Mouse (Mus musculus) right cerebral cortex, postnatal 25 days (tissue): Measurements from ENCODE around the gene Rasl11b.

Experiments
- DNase-seq: peaks from one replicate; pipeline ENCODE4 v3.0.0; 2022

Rasl11b gene

DNA sequence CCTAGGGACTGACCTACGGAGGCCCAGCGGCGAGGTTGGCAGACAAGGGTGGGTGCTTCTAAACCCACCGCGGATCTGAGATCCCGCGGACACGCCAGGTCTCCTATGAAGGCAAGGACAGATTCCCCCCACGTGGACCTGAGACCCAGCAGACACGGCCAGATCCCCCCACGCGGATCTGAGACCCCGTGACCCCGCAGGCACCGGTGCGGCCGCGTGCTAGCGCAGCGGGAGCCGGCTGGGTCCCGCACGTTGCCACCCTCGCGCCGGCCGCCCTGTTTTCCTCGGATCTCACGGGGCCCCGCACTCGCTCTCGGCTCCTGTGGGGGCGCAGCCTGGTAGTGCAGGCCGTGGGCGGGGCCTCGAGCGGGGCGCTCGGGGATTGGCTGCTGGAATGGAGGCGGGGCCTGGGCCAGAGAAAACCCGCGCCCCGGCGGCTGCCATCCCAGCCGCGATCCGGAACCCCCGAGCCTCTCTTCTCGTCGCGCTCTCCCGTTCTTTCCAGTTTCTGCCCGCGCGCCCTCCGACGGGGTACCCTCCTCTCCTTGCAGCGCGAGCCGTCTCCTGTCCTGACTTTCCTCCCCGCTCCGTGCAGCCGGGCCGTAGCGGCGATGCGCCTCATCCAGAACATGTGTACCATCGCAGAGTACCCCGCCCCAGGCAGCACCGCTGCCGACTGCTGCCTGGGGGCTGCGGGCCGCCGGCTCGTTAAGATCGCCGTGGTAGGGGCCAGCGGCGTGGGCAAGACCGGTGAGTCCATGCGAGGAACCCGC is at the start of gene Rasl11b:
Gene Rasl11b (plus strand): TSS at position 446 of the 773 bp plus-strand sequence.
- peak; percentile 95 for DNase-seq

DNA sequence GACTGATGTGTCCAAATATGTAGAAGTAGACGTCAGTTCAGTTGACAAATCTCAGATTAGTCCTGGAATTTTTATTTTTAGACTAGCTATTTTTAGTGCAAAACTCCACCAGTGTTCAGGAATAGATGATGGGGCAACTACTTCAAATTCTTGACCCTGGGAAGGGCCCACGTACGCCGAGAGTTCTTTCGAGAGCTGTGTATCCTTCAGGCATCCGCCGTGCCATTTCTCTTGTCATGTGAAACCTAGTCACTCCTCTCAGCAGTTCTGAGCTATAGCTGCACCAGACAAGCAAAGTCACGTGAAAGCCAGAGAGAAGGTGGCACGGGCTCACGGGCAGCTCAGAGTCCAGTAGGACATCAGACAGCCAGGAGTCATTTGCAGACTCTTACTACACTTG is 47.5 kb upstream of the Rasl11b start:
- DNase-seq: no peak

DNA sequence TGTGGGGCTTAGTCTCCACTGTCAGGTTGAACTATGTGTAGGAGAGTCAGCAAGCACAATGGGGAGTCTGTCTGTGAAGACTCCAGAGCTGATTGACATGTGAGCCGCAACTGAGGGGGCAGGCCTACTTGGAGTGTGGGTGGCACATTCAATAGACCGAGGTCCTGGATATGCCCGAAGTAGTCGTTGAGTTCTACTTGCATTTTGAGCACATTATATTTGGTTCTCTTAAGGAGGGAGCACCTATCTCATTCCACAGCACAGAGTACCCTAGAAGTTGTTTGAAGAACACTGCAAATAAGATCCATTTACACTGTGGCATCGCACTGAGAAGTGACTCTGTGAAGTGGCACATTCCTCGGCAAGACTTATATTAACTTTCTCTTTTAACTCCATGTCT is 45.1 kb upstream of the Rasl11b start:
- DNase-seq: no peak

DNA sequence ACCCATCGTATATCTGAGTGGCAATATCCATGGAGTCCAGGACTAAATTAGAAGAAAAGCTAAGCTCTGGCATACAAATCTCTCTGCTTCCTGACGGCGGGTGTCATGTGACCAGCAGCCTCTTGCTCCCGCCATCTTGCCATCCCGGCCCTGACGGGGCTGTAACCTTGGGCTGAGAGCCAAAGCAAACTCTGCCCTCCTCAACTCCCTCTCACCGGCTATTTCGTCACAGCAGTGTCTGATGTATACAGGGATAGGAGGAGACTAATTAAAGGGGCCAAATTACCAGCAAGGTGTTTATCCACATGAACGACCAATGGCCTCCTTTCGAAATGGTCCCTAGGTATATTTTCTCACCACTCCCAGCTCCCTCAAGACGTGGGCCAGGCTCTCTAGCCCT is 43.3 kb upstream of the Rasl11b start:
- no peak for DNase-seq

DNA sequence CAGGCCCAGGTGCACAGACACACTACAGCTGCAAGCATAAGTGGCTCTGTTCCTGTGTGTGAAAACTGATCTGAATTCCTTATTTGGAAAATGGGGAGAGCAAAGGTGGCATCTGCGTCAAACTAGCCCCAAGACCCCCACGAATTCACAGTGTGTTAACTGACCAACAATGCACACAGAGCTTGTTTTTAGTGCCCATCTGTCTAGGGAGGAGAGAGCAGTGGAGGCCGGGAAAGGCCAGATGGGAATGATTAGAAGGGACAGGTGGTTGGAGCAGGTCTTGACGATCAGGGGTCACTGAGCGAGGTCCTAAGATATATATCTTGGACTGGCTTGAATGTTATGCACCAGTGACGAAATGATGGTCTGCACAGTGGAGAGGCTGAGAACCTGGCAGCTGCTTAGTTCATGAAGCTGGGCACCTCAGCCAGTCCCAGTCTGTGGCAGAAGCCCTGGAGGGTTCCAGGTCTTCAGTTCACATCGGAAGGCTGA is 39.2 kb upstream of the Rasl11b start:
- no peak for DNase-seq

DNA sequence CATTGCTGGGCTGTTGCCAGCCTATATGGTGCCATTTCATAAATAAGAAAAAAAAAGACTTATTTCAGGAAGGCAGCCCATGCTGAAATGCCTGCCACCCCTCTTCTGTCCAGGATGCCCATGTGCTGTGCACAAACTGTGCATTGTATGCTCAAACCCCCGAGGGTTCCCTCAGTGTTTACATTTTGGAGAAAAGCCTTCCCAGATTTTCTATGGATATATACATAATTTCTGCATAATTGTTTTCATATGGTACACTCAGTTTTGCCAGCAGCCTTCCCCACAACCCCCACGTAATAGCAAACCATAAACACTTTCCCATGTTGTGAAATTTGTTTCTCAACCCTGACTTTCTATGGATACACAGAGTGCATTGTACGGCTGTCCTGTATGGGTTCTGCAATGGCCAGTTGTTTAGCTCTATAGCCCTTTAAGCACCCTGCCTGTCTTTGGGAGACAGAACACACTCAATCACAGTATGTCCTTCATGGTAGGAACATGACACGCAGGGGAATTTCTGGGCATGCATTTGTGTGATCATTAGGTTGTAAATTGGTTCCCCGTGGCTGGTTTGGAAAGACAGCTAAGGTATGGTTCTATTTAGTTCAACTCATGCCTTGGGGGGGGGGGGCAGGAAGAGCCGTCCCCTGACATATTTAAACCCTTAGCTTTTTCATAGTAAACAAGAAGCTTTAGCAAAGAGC is 36.0 kb upstream of the Rasl11b start:
- no peak for DNase-seq

DNA sequence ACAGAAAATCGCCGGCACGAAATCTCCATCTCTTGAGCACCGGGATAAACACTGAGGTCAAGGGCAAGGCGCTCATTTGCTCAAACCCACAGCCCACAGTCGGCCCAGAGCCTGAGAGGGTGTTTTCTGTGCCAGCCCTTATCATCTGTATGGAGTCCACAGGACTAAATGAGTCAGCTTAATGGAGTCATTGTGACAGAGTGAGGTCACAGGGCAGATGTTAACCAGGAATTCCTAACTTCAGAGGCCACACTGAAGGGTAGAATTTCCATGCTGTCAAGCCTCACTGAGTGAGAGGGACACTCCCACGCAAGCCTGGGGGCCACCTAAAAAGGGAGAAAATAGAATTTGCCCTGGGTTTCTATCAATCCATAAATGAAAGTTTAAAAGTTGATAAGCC is 35.2 kb upstream of the Rasl11b start:
- no peak for DNase-seq

DNA sequence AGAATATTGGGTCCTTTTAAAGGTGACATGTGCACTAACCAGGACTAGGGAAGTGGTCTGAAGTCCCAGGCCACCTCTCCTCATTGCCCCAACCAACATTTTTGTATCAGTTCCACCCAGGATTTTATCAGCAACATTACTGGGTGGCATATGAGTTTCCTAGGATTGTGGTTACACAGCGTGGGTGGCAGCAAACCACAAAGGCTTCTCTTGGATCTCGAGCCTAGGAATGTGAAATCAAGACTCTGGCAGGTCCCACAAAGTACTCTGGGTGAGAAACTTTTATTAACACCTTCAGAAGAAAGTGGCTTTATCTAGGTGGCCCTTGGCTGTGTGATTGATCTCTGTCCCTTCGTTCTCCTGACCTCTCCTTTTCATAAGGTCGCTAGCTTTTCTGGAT is 34.7 kb upstream of the Rasl11b start:
- no peak for DNase-seq

DNA sequence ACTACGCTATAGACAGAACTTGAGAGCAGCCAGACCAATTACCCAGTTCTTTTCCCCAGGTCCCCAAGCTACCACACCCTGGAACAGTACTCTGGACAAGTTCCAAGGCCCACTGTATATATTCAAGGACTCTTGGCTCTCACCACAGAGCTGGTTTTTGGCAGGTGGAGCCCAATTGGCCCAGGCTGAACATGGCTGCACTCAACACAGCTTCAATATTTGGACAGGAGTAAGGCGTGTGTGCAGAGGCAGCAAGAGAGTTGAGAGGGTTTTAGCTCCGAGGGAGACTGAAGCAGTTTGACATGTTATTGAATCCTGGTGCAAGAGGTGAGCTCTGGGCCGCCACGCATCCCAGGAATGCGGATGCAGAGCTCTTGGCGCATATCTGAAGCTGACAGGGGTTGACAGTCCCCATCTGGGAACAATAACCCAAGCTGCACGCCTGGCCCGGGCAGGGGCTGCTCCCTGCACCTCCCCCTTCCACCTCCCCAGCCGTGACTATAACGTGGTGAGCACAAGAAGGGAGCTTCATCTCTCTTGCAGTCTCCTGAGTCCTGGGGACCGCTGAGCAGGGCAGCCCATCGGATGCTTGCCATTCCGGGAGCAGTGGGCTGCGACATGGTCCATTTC is 33.7 kb upstream of the Rasl11b start:
- no peak for DNase-seq

DNA sequence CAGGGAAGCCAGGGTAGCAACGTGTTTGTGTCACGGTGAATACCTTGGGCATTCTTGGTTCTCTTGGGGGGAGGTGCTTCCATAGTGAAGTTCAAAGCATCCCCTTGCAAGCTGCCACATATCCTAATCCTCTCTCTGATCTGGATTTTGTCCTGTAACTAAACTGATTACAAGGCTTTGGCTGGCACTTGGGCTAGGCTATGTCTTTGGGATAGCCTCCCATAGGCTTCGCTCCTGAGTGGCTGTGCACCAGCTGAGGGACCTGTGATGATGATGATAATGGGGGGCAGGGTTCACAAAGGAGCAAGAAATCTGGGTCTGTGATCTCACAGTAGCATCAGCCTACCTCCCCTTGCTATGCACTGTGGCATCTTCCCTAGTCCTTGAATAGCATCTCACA is 33.1 kb upstream of the Rasl11b start:
- no peak for DNase-seq

DNA sequence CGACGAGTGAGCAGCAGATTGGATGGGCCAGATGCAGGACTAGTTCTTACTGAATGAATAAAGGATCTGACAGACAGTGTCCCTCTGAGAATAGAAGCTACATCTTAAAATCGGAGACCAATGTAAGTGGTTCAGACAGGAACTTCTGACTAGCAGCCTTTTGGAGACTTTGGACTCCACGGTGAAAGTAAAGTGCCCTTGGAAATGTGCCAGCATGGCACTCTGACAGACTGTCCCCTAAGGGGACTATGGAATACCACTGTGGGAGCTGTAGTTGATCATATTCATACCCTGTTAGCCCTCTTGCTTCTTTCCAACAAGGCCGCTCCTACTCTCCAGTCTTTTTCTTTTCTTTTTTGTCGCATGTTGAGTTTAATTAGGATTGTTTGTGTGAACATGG is 31.9 kb upstream of the Rasl11b start:
- no peak for DNase-seq

DNA sequence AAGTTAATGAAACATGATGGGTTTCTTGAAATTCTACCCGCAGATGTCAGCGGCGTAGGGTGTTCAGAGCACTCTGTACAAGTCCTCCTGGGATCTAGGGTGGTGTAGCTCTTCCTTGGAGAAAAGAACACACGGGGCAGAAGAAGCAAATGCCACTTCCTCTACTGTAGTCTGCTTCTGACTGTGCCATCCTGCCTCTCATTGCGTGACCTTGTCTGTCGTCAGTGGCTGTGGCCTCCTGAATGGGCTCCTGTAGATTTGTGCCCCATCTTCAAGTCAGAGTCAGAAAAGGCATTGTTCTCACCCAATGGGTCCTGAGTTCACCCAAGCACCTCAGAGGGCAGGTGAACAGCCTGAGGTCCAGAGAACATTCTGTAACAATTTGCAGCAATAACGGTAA is 30.5 kb upstream of the Rasl11b start:
- no peak for DNase-seq

DNA sequence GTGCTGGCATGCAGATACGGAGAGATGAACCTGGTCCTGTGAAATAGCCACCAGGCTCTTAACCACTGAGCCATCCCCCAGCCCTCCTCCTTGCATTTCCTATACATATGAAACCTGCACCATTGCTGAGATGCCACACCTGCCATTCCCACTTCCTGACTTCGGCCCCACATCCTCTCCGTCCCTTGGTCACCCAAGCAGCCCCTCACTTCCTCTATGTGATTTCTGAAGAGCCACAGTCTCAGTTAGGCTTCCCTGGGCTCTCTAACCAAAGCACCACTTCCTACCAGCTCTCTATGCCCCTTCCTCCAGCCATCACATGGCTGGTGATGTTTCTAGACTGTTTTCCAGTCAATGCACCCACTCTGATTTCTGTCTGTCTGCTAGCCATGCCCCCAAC is 28.4 kb upstream of the Rasl11b start:
- no peak for DNase-seq

DNA sequence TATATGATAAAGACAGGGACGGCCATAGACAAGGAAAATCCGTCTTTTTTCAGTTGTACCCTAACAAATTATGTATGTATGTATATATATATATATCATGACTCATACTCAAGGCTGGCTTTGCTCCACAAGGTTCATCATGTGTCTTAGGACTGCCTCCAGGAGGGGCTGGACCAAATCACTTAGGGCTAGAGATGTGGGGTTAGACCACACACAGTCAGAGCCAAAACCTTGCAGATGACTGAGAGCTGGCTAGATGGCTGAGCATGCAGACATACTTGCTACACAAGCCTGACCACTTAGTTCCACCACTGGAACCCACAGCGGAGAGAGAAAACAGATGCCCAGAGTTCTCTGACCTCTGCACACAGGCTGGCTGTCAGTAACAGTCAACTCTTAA is 27.0 kb upstream of the Rasl11b start:
- DNase-seq: no peak

DNA sequence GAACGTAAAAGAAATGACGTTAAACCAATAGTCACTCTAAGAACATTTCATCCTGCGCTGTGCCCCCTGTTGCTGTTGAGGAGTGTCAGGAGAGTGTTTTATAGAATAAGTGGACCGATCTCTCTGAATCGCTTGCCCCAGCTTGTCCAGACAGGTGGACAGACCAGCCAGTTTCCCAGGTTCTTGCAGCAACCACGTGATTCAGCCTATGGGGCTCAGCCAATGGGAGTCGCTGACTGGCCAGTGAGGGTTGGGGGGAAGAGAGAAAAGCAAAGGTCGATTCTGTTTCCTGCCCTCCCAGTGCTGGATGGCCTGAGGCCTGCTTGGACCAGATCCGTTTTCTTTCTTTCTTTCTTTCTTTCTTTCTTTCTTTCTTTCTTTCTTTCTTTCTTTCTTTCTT is 23.3 kb upstream of the Rasl11b start:
- no peak for DNase-seq

DNA sequence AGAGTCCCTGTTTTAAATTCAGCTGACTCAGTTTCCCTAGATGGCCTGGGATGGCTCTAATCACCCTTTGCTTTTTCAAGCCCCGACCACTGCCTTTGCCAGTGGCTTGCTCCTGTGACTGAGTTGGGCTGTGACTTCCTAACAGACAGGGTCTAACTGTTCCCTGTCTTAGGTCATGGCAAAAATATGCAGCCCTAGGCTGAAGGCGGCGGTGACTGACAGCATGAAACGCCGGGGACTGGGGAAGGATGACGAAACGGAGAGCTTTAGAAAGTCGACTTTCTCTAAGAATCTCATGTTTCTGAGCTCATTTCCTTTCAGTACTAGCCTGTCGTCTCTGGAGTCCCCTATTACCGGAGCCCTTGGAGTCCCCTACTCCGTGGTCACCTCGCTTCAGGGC is 22.9 kb upstream of the Rasl11b start:
- no peak for DNase-seq

DNA sequence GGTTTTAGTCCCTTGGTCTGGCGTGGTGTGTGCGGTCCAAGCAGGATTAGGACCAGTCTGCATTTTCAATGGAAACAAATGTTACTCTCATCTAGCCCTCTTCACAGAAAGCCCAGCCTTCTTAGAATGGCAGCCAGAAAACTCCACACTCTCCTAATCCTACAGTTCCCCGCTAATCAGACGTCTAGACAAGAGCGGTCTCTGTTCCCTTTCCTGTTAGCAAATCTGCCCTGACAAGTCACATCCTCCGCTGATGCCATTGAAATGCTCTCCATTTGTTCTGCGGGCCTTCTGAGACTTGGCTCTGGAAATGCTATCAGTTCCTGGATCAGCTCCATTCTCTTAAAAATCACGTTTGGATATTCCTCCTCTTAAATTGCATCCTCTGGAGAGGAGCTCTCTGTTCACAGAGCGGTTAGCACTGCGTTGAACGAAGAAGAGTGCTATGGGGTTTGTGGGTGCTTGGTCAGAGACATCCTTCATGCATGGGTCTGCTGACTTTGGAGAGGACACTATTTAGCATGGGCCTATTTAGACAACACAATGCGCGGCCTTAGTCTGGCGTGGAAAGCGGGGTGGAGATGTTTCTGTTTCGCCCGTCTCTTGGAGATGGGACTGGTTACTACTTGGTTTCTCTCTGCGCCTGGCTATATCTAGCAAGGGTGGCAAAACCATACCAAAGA is 21.8 kb upstream of the Rasl11b start:
- DNase-seq: no peak

DNA sequence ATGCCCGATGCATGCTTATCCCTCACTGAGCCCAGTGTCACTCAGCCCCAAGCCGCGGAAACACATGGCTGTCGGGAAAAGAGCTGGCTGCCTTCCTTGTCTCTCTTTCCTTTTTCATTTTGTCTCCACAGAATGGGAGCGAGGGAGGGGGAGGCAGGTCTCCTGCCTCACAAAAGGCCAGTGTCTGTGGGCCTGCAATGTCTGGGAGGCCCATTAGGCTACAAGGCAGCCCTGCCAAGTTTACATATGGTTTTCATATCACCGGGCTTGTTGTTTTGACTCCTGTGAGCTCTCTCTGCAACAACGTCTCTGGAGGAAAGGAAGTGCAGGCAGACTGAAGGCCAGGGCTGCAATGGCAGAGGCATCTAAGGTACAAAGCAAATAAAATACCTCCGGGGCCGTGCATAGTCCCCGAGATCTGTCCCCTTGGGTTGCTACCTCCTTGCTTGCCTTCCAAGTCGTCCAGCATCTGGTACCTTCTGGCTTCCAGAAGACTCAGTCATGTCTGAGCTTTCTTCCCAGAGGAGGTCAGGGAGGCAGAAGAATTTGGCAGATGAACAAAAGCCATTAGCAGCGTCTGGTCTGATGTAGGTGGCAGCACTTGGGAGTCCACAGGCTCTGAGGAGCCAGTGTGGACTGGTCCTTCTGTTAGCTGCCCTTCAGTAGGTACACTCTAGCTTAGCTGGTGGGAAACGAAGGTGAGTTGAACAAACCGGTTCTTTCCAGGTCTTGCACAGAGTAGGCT is 19.4 kb upstream of the Rasl11b start:
- DNase-seq: no peak

DNA sequence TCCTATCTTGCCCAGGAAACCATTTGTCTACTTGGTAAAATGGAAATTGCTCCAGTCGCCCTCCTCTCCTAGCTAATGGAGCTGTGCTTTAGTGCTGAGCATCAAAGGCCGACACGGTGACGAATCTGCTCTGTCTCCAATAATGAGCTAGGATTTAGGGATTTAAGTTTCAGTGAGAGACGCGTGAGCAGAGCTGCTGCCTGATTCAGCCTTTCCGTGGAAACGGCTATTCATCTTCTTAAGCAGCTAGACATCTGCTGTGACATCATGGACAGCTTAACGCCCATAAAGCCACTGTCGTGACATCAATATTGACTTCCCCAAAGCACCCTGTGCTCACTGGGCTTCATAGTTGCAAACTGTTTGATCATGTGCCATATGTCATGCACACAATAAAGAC is 14.9 kb upstream of the Rasl11b start:
- DNase-seq: no peak

DNA sequence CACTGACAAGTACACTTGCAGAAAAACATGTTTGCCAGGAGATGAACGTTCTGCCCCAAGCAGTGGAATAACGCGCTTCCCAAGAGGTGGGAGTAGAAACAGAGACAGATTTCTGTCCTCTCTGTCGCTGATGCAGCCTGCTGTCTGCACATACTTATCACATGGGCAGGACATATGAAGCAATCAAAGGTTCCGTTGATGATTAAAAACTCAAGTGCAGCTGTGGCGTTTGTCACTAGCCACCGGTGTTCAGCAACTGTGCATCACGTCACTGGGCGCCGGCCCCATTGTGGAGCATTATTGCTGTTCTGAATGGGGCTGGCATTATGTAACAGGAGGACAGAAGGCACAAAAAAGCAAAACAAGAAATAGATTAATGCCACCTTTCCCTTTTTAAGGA is 12.0 kb upstream of the Rasl11b start:
- no peak for DNase-seq

DNA sequence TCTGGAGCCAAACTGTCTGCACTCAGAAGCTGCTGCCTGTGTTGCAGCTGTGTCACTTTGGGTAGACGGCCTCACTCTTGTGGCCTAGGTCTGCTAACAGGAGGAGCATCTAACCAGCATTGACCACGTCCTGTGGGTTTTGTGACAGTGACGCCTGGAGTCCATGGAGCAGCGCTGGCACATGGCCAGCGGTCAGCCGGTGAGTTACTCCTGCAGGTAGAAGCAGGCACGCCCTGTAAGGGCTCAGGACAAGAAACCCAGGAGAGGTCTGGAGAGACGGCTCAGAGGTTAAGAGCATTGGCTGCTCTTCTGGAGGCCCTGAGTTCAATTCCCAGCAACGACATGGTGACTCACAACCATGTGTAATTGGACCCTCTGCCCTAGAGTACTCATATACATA is 10.5 kb upstream of the Rasl11b start:
- DNase-seq: no peak

DNA sequence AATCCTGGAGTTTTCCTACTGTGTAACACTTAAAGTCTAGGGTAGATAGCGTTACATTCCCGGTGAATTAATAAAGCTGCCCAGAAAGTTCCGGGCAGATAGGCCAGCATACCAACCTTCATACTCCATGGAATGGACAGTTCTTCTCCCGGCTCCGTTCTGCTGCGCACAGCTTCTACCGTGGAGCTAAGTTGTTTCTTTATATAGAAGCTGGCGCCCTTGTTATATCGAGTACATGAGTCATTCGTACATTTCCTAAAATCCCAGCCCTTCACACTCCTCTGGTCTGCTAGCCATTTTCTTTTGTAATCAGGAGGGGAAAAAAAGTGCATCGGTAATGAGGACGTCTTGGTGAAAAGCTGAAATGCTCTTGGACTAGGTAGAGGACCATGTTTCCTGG is 7.0 kb upstream of the Rasl11b start:
- DNase-seq: no peak

DNA sequence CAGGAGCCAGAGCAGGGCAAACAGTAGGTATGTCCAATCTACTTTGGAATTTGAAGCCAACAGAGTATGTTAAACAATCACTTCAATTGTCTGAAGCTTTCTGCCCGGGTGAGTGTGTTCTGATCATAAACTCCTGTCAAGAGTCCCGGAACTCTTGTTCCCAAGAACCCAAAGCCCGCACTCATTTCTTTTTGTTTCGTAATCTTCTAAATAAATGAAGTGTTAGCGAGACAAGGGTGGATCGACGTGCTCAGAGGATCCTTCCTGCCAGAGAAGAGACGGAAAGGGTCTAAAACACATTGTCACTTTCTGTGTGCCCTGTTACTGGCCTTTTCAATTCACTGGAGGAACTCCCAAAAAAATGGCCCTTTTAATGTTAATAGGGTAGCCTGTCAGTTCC is 6.2 kb upstream of the Rasl11b start:
- no peak for DNase-seq
